Mouse (Mus musculus): ENCODE data around the gene Dclk1.

DNA sequence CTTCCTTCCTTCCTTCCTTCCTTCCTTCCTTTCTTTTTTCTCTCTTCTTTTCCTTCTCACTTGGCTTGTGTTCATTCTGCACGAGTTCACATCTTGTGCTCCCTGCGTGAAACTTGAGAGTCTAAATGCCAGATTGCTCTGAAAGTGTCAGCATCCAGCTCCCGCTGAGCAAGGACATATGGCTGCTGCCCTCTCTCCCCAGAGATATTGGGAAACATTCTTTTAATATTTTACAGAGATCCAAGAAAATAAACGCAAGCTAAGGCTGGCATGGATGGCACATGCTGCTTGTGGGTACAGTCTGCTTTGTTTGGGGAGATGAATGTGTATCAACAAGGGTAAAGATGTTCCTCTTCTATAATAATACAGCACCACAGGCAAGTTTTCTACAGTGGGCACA lies 241.2 kb downstream of the Dclk1 start:
- TF ChIP-seq CTCF (IDR thresholded peaks at IDR 0.05; ENCODE audit: low read depth) = no peak
- no peak for TF ChIP-seq EP300 (IDR thresholded peaks at IDR 0.05; ENCODE audit: low read depth)

Data from liver, embryonic 14.5 days (tissue).